Mouse (Mus musculus): ENCODE measurements around the gene Calm4. TPM values are rescaled to one million over a fixed set of nuclear protein-coding genes. Genes with fewer than 3 reads are reported as not detected.
A peak's percentile ranks its signal among the peaks of the same experiment; 100 is the strongest.

The Calm4 gene
- total RNA-seq, 2 experiments from 2014 or later: not detected

DNA sequence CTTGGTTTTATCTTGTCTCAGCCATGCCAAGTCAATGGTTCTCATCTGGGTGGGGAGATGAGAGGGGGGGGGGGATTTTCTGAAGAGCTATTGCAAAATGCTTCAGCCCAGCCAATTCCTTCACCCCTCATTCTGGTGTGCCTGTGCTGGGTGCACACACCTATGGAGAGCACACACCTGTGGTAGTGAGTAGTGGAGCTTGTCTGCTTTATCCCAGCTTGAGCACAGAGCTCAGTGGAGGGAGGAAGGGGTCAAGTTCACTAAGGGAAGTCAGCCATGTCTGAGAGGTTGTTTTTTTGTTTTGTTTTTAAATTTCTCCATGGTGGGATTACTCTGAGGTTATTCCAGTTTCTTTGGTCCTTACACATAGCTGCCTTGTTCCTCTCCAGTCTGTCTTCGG is 18.7 kb downstream of the Calm4 start:
- DNase-seq (ENCODE audit: low spot score in 2 of 2): no peak

DNA sequence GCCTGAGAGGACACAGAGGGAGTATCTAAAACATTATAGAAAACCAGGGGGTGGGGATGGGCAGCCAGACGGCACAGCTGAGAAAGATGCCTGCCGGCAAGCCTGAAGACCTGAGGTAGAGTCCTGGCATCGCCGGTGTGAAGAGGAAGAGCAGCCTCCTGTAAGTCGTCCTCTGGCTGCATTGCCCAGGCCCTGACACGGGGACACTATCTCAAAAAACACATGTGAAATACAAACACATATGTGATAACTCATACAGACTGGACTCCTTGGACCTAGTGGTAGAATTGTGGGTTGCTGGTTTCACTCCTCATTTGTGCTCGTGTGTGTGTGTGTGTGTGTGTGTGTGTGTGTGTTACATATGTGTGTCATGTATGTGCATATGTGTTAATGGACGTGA is 23.7 kb downstream of the Calm4 start:
- DNase-seq (ENCODE audit: low spot score in 2 of 2): no peak

- no peak for DNase-seq (ENCODE audit: low spot score in 2 of 2)
Observed at GRCm38 (mm10) chr13:3862325-3862724, 24.8 kb downstream of the Calm4 start.

- DNase-seq (ENCODE audit: low spot score in 2 of 2): no peak
Observed at GRCm38 (mm10) chr13:3862922-3863580, 25.5 kb downstream of the Calm4 start.

- DNase-seq (ENCODE audit: low spot score in 2 of 2): no peak
Observed at GRCm38 (mm10) chr13:3865648-3866354, 28.2 kb downstream of the Calm4 start.

GRCm38 (mm10) chr13:3866355-3867052 is 28.9 kb downstream of the Calm4 start:
- no peak for DNase-seq (ENCODE audit: low spot score in 2 of 2)

- DNase-seq (ENCODE audit: low spot score in 2 of 2): no peak
Observed at GRCm38 (mm10) chr13:3867158-3867557, 29.6 kb downstream of the Calm4 start.

DNA sequence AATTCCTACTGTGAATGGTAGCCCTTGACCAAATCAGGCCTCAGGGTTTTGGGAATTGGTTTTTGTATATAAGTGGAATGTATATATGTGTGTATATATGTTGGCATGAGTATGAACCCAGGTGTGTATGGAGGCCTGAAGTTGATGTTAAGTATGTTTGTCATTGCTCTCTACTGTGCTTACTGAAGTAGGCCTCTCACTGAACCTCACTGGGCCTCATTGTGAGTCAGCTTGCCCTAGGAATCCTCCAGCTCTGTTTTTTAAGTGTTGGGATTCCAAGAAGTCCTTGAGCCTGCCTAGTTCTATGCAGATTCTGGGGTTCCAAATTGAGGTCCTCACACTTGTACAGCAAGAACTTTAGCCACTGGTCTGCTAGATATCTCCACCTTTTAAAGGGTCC is 32.3 kb downstream of the Calm4 start:
- DNase-seq (ENCODE audit: low spot score in 2 of 2): no peak

- DNase-seq (ENCODE audit: low spot score in 2 of 2): no peak
Observed at GRCm38 (mm10) chr13:3872832-3873231, 35.3 kb downstream of the Calm4 start.

DNA sequence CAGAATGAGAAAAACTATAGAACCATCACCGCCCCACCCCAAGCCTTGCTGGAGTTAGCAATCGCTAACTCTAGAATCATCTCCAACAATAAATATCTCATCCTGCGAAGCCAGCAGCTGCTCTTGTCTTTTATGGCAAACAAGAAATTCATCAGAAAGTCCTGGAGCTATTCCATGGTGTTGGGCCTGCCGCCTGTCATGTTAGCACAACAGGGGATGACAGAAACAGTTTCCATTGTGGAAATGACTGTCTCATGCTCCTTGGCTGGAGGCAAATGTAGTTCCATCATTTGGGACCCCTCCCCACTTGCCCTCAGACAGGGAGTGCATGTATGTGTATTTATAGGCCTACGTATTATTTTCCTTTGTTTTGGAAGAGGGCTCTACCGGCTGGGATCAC is 38.9 kb downstream of the Calm4 start:
- DNase-seq (ENCODE audit: low spot score in 2 of 2): peak; percentile 25 to 40

DNA sequence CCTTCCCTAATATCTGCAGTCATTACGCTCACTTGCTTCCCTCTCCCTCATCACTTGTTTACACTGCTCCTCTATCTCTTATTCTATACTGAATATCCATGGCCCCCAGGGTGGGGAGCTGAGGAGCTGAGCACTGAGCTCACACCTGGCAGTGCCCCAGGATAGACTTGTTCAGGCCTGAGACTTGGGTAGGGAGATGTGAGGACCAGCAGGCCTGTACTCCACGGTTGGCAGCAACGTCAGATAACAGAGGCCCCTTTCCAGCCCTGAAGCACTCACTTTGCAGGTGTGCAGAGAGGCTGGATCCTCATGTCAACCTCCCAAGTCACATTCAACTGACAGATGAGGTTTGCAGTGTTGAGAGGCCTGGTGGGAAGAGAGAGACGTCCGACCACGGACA is 39.6 kb downstream of the Calm4 start:
- no peak for DNase-seq (ENCODE audit: low spot score in 2 of 2)

DNA sequence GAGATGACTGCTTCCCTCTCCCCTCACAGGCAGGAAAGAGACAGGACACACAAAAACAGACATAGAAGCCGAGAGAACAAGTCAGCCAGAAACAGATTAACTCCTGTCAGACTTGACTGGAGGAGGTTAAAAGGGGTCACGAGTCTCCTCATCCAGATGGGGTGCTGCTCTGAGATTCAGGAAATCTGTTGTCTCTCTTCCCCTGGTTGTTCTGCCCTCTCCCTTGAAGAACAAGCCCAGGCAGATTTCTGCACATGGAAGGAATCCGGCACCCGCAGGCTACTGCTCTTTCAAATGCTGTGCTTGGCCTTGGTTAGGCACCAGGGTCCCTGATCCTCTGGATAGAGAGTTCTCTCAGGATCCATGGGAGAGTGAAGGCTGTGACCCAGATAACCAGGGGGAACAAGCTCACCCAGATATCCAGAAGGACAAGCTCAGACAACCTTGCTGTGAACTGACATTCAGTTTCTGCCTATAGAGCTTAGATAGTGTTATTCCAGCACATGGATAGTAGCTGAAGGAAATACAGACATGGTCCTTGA is 40.2 kb downstream of the Calm4 start:
- no peak for DNase-seq (ENCODE audit: low spot score in 2 of 2)

- no peak for DNase-seq (ENCODE audit: low spot score in 2 of 2)
Observed at GRCm38 (mm10) chr13:3886663-3887062, 49.1 kb downstream of the Calm4 start.

Other genes starting within 250 kb of the Calm4 start
- 10 to 100 TPM; 26.1 to 27.9 TPM for gene Fam208b, start 226.6 kb upstream of the Calm4 start, total RNA-seq (2021)
- 10 to 100 TPM; 24.3 to 27.1 TPM for gene Asb13, start 203.7 kb upstream of the Calm4 start, total RNA-seq (2021)
- not detected for gene Calml3, start 33.4 kb upstream of the Calm4 start, total RNA-seq (2021)
- gene Calm5, start 16.4 kb downstream of the Calm4 start, total RNA-seq (2021): not detected
- gene Net1, start 80.5 kb downstream of the Calm4 start, total RNA-seq (2021): 10 to 100 TPM; 21.4 to 24.0 TPM
- not detected for gene Tubal3, start 80.5 kb downstream of the Calm4 start, total RNA-seq (2021)
- gene Ucn3, start 107.6 kb downstream of the Calm4 start, total RNA-seq (2021): not detected
- gene Akr1c14, start 211.3 kb downstream of the Calm4 start, total RNA-seq (2021): 1 to 10 TPM; 1.5 to 2.5 TPM